Mouse (Mus musculus): Measurements from ENCODE around the gene Dag1. TPM values are rescaled to one million over a fixed set of nuclear protein-coding genes. Genes with fewer than 3 reads are reported as not detected.

Gene Dag1
- total and polyA plus RNA-seq, 3 experiments: 6.1 to 21.9 (median 13.5) TPM

GRCm38 (mm10) chr9:108284410-108284809 lies 20.7 kb upstream of the Dag1 start:
- H3K4me3 ChIP-seq (ENCODE audit: low read depth, low read length): no peak overlapping the region
- no peaks in the 10 kb centered on the region for H3K36me3 ChIP-seq (replicated peaks)
- peaks cover 9% of the 10 kb centered on the region for H3K4me1 ChIP-seq (ENCODE audit: insufficient read depth, low read depth, low read length)
- H3K27me3 ChIP-seq (ENCODE audit: insufficient read depth, low read length): peaks cover 2% of the 10 kb centered on the region; the same call in 1 of the 2 replicates
- no peaks in the 10 kb centered on the region for H3K9me3 ChIP-seq (replicated peaks)
- DNase-seq (ENCODE audit: low spot score) (peak; percentile 28), ATAC-seq (ENCODE audit: extremely low read depth, insufficient number of reproducible peaks, low FRiP score, poor library complexity, severe bottlenecking) (peak; percentile 45; the same call in 1 of the 2 replicates)
- TF ChIP-seq CTCF (IDR thresholded peaks at IDR 0.05; ENCODE audit: low read depth, low read length) (peak; percentile 78), GATA2 (IDR thresholded peaks at IDR 0.05; ENCODE audit: borderline replicate concordance, low read depth, low read length) (no peak)

- Histone ChIP-seq H3K9me3 (replicated peaks) (no peaks in the 10 kb centered on the region), H3K27me3 (ENCODE audit: insufficient read depth, low read length) (peaks cover 16% of the 10 kb centered on the region), H3K4me3 (ENCODE audit: low read depth, low read length) (no peak overlapping the region), H3K36me3 (replicated peaks) (no peaks in the 10 kb centered on the region), H3K4me1 (ENCODE audit: insufficient read depth, low read depth, low read length) (peaks cover 11% of the 10 kb centered on the region)
- TF ChIP-seq TAL1 (conservative IDR thresholded peaks at IDR 0.05; ENCODE audit: low read depth, low read length): no peak
- TF ChIP-seq GATA2 (IDR thresholded peaks at IDR 0.05; ENCODE audit: borderline replicate concordance, low read depth, low read length): no peak
- no peak for TF ChIP-seq POLR2AphosphoS5 (IDR thresholded peaks at IDR 0.05; ENCODE audit: insufficient replicate concordance, low read depth, low read length)
- no peak for TF ChIP-seq GATA1 (IDR thresholded peaks at IDR 0.05; ENCODE audit: borderline replicate concordance, low read length)
- no peak for TF ChIP-seq CTCF (IDR thresholded peaks at IDR 0.05; ENCODE audit: low read depth, low read length)
- no peak for ATAC-seq (ENCODE audit: extremely low read depth, insufficient number of reproducible peaks, low FRiP score, poor library complexity, severe bottlenecking)
- no peak for DNase-seq (ENCODE audit: low spot score)
Observed at GRCm38 (mm10) chr9:108280071-108280828, 16.5 kb upstream of the Dag1 start.

DNA sequence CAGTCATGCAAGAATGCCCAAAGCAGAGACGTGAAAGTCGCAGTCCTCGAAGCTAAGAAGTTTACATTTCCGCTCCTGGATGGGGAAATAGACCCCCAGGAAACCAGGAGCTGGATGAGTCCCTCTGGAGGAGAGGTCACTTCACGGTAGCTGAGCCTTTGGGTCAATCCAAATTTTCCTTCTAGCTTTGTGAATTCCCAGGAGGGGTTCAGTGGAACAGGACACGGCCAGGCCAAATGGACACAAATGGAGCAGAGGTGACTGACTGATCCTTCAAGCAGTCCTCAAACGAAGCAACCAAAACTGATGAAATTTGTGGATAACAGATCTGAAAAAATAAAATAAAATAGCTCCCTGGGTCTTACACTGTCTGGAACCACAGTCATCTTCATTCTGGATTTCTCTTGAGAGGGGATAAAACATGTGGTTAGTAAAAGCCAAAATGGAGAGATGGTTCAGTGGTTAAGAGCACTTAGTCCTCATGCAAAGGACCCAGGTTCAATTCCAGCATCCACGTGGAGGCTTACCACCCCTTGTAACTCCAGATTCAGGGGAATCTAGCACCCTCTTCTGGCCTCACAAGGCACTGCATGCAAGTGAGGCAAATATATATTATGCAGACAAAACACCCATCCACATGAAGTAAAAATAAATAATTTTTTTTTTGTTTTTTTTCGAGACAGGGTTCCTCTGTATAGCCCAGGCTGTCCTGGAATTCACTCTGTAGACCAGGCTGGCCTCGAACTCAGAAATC lies 15.1 kb upstream of the Dag1 start:
- DNase-seq (ENCODE audit: low spot score) (no peak), ATAC-seq (ENCODE audit: extremely low read depth, insufficient number of reproducible peaks, low FRiP score, poor library complexity, severe bottlenecking) (no peak)
- H3K4me3 ChIP-seq (ENCODE audit: low read depth, low read length): no peak overlapping the region
- H3K27me3 ChIP-seq (ENCODE audit: insufficient read depth, low read length): peaks cover 28% of the 10 kb centered on the region
- H3K9me3 ChIP-seq (replicated peaks): no peaks in the 10 kb centered on the region
- no peaks in the 10 kb centered on the region for H3K36me3 ChIP-seq (replicated peaks)
- H3K4me1 ChIP-seq (ENCODE audit: insufficient read depth, low read depth, low read length): peaks cover 7% of the 10 kb centered on the region
- TF ChIP-seq CTCF (IDR thresholded peaks at IDR 0.05; ENCODE audit: low read depth, low read length) (peak; percentile 76), TAL1 (conservative IDR thresholded peaks at IDR 0.05; ENCODE audit: low read depth, low read length) (no peak)

DNA sequence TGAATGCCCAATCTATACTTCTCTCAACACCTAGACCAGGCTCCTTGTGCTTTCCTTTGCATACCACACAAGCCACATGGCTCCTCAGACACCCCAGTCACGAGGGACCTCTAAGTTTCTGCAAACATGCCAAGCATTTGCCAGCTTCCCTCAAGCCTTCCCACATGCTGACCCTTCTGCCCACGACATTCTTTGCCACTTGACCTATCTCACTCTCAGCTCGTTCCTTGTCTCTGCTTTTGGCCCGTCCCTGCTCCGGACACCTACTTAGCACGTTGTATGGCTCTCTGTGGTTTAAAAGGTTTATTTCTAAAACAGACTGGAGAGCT lies 11.5 kb upstream of the Dag1 start:
- no peaks in the 10 kb centered on the region for H3K9me3 ChIP-seq (replicated peaks)

GRCm38 (mm10) chr9:108274476-108275330 lies 10.9 kb upstream of the Dag1 start:
- TF ChIP-seq GATA1 (IDR thresholded peaks at IDR 0.05; ENCODE audit: borderline replicate concordance, low read length) (no peak), CTCF (IDR thresholded peaks at IDR 0.05; ENCODE audit: low read depth, low read length) (no peak), POLR2AphosphoS5 (IDR thresholded peaks at IDR 0.05; ENCODE audit: insufficient replicate concordance, low read depth, low read length) (no peak), TAL1 (conservative IDR thresholded peaks at IDR 0.05; ENCODE audit: low read depth, low read length) (no peak), GATA2 (IDR thresholded peaks at IDR 0.05; ENCODE audit: borderline replicate concordance, low read depth, low read length) (no peak)

More for the DNA sequence above, 11.5 kb upstream of the Dag1 start:
- Histone ChIP-seq H3K27me3 (ENCODE audit: insufficient read depth, low read length) (peaks cover 51% of the 10 kb centered on the region), H3K36me3 (replicated peaks) (no peaks in the 10 kb centered on the region), H3K4me3 (ENCODE audit: low read depth, low read length) (no peak overlapping the region), H3K4me1 (ENCODE audit: insufficient read depth, low read depth, low read length) (peaks cover 5% of the 10 kb centered on the region)
- TF ChIP-seq GATA2 (IDR thresholded peaks at IDR 0.05; ENCODE audit: borderline replicate concordance, low read depth, low read length) (no peak), GATA1 (IDR thresholded peaks at IDR 0.05; ENCODE audit: borderline replicate concordance, low read length) (no peak), POLR2AphosphoS5 (IDR thresholded peaks at IDR 0.05; ENCODE audit: insufficient replicate concordance, low read depth, low read length) (no peak), CTCF (IDR thresholded peaks at IDR 0.05; ENCODE audit: low read depth, low read length) (no peak), TAL1 (conservative IDR thresholded peaks at IDR 0.05; ENCODE audit: low read depth, low read length) (no peak)
- DNase-seq (ENCODE audit: low spot score): no peak
- no peak for ATAC-seq (ENCODE audit: extremely low read depth, insufficient number of reproducible peaks, low FRiP score, poor library complexity, severe bottlenecking)

DNA sequence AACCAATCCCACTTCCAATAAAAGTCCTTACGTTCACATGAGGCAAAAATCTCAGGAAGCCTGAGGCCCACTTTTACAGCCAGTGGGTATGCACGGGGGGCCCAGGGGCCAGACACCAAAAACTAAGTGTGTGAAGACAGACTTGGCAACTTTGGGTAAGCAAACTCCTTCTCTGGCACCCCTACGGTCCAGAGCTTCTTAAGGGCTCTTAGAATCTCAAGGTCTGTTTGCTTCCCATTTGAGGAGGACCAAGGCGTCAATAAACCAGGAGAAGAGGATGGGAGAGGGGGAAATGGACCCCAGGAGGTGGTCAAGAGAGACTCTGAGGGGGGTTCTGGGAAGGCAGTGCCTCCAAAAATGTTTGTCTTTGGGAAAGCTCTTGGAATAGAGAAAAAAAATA lies 9.7 kb upstream of the Dag1 start:
- H3K27me3 ChIP-seq (ENCODE audit: insufficient read depth, low read length): peaks cover 61% of the 10 kb centered on the region
- peaks cover 5% of the 10 kb centered on the region for H3K4me1 ChIP-seq (ENCODE audit: insufficient read depth, low read depth, low read length)
- H3K4me3 ChIP-seq (ENCODE audit: low read depth, low read length): no peak overlapping the region
- DNase-seq (ENCODE audit: low spot score) (no peak), ATAC-seq (ENCODE audit: extremely low read depth, insufficient number of reproducible peaks, low FRiP score, poor library complexity, severe bottlenecking) (no peak)
- H3K36me3 ChIP-seq (replicated peaks): no peaks in the 10 kb centered on the region
- no peaks in the 10 kb centered on the region for H3K9me3 ChIP-seq (replicated peaks)
- TF ChIP-seq GATA1 (IDR thresholded peaks at IDR 0.05; ENCODE audit: borderline replicate concordance, low read length) (no peak), POLR2AphosphoS5 (IDR thresholded peaks at IDR 0.05; ENCODE audit: insufficient replicate concordance, low read depth, low read length) (no peak), CTCF (IDR thresholded peaks at IDR 0.05; ENCODE audit: low read depth, low read length) (no peak), TAL1 (conservative IDR thresholded peaks at IDR 0.05; ENCODE audit: low read depth, low read length) (no peak), GATA2 (IDR thresholded peaks at IDR 0.05; ENCODE audit: borderline replicate concordance, low read depth, low read length) (no peak)

More at GRCm38 (mm10) chr9:108274476-108275330, 10.9 kb upstream of the Dag1 start:
- DNase-seq (ENCODE audit: low spot score) (no peak), ATAC-seq (ENCODE audit: extremely low read depth, insufficient number of reproducible peaks, low FRiP score, poor library complexity, severe bottlenecking) (no peak)
- Histone ChIP-seq H3K9me3 (replicated peaks) (no peaks in the 10 kb centered on the region), H3K36me3 (replicated peaks) (no peaks in the 10 kb centered on the region), H3K4me1 (ENCODE audit: insufficient read depth, low read depth, low read length) (peaks cover 2% of the 10 kb centered on the region), H3K27me3 (ENCODE audit: insufficient read depth, low read length) (peaks cover 54% of the 10 kb centered on the region), H3K4me3 (ENCODE audit: low read depth, low read length) (no peak overlapping the region)
